Mouse (Mus musculus): ENCODE results near the gene Zscan4b. TPM values are rescaled to one million over a fixed set of nuclear protein-coding genes. Genes with fewer than 3 reads are reported as not detected.
"Not testable (repeated sequence)": the region's sequence is repeated elsewhere in the genome, so short reads cannot be mapped to it uniquely, and the experiment has no call there.

The Zscan4b gene
- polyA plus RNA-seq (2015; fragmentation: Nextera tagmentation; extraction: Ambion mirVana), result not detected in 2 replicates

DNA sequence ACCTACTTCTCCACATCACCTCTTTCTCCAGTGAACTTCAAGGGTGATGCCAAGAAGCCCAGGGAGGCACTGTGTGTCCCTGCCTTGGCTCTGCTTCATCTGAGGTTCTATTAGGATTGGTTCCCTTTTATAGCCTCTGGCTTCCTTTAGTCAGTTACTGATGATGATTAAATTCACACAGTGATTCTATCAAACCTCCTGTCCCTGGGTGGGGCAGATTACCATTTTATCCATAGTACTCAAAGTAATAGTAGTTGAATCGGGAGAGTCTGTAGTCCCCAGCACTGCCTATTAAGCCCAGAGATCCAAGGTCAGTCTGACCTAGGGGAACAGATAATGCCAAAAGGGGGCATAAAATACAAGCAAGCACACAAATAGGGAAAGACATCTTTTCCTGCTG, at the start of gene Zscan4b:
TSS of gene Zscan4b (minus strand) at position 101 of the 400 bp plus-strand sequence.
- not testable (repeated sequence) for H3K4me2 ChIP-seq; H3K36me3 ChIP-seq (replicated peaks); H3K27me3 ChIP-seq (replicated peaks); H3K9ac ChIP-seq; H3K4me1 ChIP-seq; H3K4me3 ChIP-seq; ATAC-seq (replicated peaks); H3K9me3 ChIP-seq; H3K27ac ChIP-seq
- 90% methylated on average over 1 of the region's 1 CpGs for WGBS

Other genes starting within 250 kb of the Zscan4b start
- gene Nlrp4b, start 217.3 kb downstream of the Zscan4b start, polyA plus RNA-seq (2015; fragmentation: Nextera tagmentation; extraction: Ambion mirVana), result not detected in 2 replicates
- gene Vmn1r71, start 150.7 kb downstream of the Zscan4b start, polyA plus RNA-seq (2015; fragmentation: Nextera tagmentation; extraction: Ambion mirVana), result not detected in 2 replicates
- not detected in 2 replicates for gene Zscan4c, start 100.7 kb upstream of the Zscan4b start, polyA plus RNA-seq (2015; fragmentation: Nextera tagmentation; extraction: Ambion mirVana)
- gene Zscan4-ps1, start 164.6 kb upstream of the Zscan4b start, polyA plus RNA-seq (2015; fragmentation: Nextera tagmentation; extraction: Ambion mirVana), result not detected in 2 replicates

Measured in midbrain, embryonic 15.5 days (tissue).